Mouse (Mus musculus): Measurements from ENCODE around the gene Hic2. TPM values are rescaled to one million over a fixed set of nuclear protein-coding genes. Genes with fewer than 3 reads are reported as not detected.

Gene Hic2
- polyA plus RNA-seq, 3 experiments from 2014 or later = 0.72 to 1.8 (median 0.83) TPM

GRCm38 (mm10) chr16:17276164-17277151 is 43.1 kb downstream of the Hic2 start:
- peak; percentile 85 for ATAC-seq

- ATAC-seq = peak; percentile 51
These were observed 44.2 kb downstream of the Hic2 start for GRCm38 (mm10) chr16:17277342-17278211.

- no peak for ATAC-seq
These were observed 47.1 kb downstream of the Hic2 start for GRCm38 (mm10) chr16:17280471-17280870.

- no peak for ATAC-seq
These were observed 49.8 kb downstream of the Hic2 start for GRCm38 (mm10) chr16:17283151-17283550.

GRCm38 (mm10) chr16:17287103-17287502 is 53.7 kb downstream of the Hic2 start:
- ATAC-seq = no peak

- no peak for ATAC-seq
These were observed 57.6 kb downstream of the Hic2 start for GRCm38 (mm10) chr16:17291016-17291415.

- peak; percentile 83 for ATAC-seq
These were observed 59.4 kb downstream of the Hic2 start for GRCm38 (mm10) chr16:17292751-17293150.

- no peak for ATAC-seq
These were observed 67.4 kb downstream of the Hic2 start for GRCm38 (mm10) chr16:17300818-17301217.

- ATAC-seq = no peak
These were observed 70.3 kb downstream of the Hic2 start for GRCm38 (mm10) chr16:17303521-17304245.

- ATAC-seq = no peak
These were observed 74.1 kb downstream of the Hic2 start for GRCm38 (mm10) chr16:17307461-17307860.

GRCm38 (mm10) chr16:17309036-17309435 is 75.7 kb downstream of the Hic2 start:
- no peak for ATAC-seq

GRCm38 (mm10) chr16:17312531-17312930 is 79.2 kb downstream of the Hic2 start:
- ATAC-seq = no peak

Other genes starting within 250 kb of the Hic2 start
- gene Ypel1, start 163.9 kb upstream of the Hic2 start, polyA plus RNA-seq (2017; shearing (Covaris generic)) = 1 to 10 TPM; 4.6 to 7.0 (median 7.0) TPM
- gene Ppil2, start 122.3 kb upstream of the Hic2 start, polyA plus RNA-seq (2017; shearing (Covaris generic)) = 100 to 1,000 TPM; 205 to 233 (median 224) TPM
- gene 2610318N02Rik, start 108.4 kb upstream of the Hic2 start, polyA plus RNA-seq (2017; shearing (Covaris generic)) = 10 to 100 TPM in 1 of 3 experiments, 1 to 10 TPM in 2; 3.4 to 26.3 (median 5.8) TPM
- 10 to 100 TPM; 17.5 to 69.8 (median 18.3) TPM for gene Sdf2l1, start 101.2 kb upstream of the Hic2 start, polyA plus RNA-seq (2017; shearing (Covaris generic))
- 10 to 100 TPM in 1 of 3 experiments, 1 to 10 TPM in 2; 5.3 to 11.5 (median 7.4) TPM for gene Ydjc, start 89.0 kb upstream of the Hic2 start, polyA plus RNA-seq (2017; shearing (Covaris generic))
- 1 to 10 TPM in 1 of 3 experiments, under 1 TPM in 2; 0.57 to 1.1 (median 0.70) TPM for gene Ccdc116, start 86.3 kb upstream of the Hic2 start, polyA plus RNA-seq (2017; shearing (Covaris generic))
- 100 to 1,000 TPM; 241 to 356 (median 330) TPM for gene Ube2l3, start 30.9 kb upstream of the Hic2 start, polyA plus RNA-seq (2017; shearing (Covaris generic))
- gene Rimbp3, start 25.0 kb upstream of the Hic2 start, polyA plus RNA-seq (2017; shearing (Covaris generic)) = under 1 TPM in 1 of 3 experiments, not detected in 2; 0.07 TPM
- 10 to 100 TPM; 16.9 to 42.0 (median 36.2) TPM for gene Tmem191c, start 42.5 kb downstream of the Hic2 start, polyA plus RNA-seq (2017; shearing (Covaris generic))
- gene Serpind1, start 97.8 kb downstream of the Hic2 start, polyA plus RNA-seq (2017; shearing (Covaris generic)) = under 1 TPM; 0.58 to 0.83 (median 0.70) TPM
- 10 to 100 TPM in 2 of 3 experiments, 1 to 10 TPM in 1; 9.0 to 16.6 (median 11.6) TPM for gene Snap29, start 172.4 kb downstream of the Hic2 start, polyA plus RNA-seq (2017; shearing (Covaris generic))
- gene Pi4ka, start 172.7 kb downstream of the Hic2 start, polyA plus RNA-seq (2017; shearing (Covaris generic)) = 10 to 100 TPM; 45.7 to 57.2 (median 55.3) TPM
- gene Crkl, start 218.4 kb downstream of the Hic2 start, polyA plus RNA-seq (2017; shearing (Covaris generic)) = 10 to 100 TPM; 18.5 to 26.2 (median 19.8) TPM